Mouse (Mus musculus): Measurements from ENCODE around the gene Sparc. TPM values are rescaled to one million over a fixed set of nuclear protein-coding genes. Genes with fewer than 3 reads are reported as not detected.
"Not testable (repeated sequence)": the region's sequence is repeated elsewhere in the genome, so short reads cannot be mapped to it uniquely, and the experiment has no call there.

Gene Sparc
- total RNA-seq, 2 experiments from 2014 or later: 2,122 to 2,491 TPM

DNA sequence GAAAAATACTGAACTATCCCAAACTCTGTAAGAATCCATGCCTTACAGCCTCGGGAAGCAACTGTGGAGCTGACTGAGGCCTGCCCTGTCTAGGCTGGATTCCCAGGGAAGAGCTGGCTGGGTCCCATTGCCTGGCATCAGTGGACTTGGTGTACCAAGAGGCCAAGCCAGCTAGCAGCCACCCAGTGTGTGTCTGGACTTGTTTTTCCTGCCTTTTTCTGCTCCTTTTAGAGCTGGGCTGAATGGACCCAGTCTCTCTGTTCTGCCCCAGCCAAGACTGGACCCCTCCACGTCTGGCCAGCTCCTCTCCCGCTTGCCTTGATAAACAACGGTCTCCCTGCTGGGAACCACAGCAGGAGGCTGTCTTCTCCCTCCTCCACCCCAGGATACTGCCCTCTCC, 15.0 kb upstream of the Sparc start:
- no peak for DNase-seq

DNA sequence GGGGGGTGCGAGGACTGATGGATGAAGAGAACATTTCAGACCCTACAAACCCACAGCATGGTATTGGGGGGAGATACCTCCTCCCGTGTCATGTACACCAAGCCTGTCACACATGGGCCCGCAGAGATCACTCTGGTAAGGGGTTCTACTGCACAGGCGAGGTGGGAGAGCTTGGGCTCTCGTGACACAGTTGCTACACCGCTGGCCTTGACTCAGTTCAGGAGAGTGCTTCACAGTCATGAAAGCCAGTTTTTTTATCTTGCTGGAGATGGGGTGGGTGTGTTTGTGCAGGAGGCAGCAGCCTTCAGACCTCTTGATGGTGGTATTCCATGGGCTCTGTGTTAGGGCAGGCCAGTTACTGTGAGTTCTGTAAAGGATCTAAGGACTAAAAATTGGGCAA, 13.1 kb upstream of the Sparc start:
- DNase-seq: no peak

DNA sequence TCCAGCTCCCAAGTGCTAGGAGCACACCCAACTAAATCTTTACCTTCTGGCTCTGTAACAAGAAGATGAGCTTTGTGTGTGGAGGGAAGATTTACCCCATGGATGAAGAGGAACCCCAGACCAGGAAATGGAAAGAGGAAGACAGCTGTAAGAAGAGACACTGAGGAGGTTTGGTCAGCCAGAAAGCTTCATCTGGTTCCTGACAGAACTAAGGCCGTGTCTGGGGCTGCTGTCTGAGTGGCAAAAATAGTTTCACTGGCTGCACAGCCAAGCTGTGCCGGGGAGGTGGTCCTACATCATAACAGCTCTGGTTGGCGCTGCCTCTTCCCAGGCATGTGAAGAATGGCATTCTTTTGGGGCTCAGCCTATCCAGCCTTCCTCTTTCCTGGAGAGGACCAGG, 10.0 kb upstream of the Sparc start:
- no peak for DNase-seq

DNA sequence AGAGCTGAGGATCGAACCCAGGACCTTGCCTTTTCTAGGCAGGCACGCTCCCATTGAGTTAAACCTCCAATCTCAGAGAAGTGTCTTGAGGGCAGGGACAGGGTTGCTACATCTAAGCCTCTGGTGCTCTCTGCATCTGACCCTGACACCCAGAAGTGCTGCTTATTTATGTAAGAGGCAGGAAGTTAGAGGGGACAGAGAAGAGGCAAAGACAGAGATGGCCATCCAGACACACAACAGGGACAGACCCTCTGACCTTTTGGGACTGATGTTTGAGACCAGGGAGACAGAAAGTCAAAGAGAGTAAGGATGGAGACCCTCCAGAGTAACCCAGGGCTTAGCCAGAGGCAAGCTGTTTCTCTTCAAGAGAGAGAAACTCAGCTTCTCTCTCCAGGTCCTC, 7.0 kb upstream of the Sparc start:
- no peak for DNase-seq

DNA sequence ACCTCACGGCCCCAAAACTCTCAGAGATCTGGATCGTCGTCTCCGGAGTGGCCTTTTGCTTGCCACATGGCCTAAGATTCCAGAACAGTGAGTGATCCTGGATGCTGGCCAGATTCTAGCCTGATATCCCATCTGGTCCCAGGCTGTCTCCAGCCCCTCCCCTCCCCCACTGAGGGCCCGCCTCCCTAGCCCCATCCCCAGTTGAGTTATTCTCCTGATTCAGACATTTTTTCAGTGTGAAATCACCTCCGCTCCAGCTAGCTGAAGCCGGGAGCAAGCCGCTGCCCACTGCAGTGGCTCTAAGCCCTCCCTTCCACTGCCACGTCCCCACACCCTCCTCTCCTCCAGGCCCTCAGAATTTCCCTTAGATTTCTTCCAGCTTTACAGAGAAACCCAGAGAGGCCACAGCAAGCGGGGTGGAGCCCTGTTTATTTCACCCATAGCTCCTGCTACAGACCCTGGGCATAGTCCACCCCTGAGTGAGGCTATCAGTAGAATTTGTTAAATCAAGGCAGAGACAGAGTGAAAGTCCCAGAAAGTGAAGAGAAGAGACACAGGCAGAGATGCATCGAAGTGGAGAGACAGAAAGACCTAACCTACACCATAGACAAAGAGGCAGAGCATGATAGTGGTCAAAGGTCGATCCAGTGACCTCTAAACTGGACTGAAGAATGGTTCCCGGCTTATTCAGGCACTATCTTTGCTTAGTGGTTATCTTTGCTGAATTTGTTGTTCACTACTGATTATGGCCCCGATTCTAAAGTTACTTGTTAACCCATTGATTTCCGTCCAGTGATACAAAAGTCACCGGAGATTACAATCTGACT, 5.4 kb upstream of the Sparc start:
- peak; percentile 95 for DNase-seq

DNA sequence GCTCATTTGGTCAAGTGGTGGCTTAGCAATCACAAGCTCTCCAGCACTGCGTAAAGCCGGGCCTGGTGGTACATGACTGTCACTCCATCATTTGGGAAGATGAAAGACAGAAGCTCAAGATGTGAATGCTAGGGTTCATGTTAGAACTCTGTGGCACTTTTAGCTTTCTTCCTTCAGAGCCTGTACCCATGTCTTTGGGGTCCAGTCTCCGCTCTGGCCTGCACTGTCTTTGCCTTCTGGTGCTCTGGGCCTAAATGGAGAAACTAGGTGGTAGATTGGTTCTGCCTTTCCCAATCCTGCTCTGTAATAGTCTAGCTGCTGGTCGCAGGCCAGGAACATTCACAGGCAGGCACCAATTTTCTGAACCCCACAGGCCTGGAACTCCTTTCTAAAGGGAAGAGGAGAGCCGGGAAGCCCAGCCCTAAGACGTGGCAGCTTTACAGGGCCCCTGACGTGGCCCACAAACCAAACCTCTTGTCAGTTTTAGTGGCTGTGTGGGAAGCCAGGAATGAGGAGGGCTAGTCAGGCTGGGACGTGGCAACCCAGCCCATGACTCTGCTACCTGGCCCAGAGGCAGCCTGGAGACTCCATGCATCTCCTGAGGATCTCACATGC, 1.9 kb upstream of the Sparc start:
- DNase-seq: no peak

DNA sequence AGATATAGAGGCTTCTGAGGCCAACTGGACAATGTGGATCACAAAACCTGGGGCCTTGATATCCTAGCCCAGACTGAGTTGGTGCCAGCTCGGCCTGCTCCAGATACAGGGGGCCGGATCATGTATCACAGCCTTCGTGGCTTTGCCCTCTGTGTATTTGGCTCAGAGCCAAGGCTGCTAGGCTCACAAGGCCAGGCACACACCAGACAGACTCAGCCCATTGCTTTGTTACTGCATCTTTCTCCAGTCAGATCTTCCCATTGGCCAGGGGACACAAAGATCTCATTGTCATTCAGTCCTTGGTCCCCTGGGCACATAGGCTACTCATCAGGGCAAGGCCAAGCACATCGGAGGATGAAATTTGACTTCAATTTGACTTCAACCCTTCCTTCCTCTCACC, 773 bp upstream of the Sparc start:
- peak; percentile 84 for DNase-seq

DNA sequence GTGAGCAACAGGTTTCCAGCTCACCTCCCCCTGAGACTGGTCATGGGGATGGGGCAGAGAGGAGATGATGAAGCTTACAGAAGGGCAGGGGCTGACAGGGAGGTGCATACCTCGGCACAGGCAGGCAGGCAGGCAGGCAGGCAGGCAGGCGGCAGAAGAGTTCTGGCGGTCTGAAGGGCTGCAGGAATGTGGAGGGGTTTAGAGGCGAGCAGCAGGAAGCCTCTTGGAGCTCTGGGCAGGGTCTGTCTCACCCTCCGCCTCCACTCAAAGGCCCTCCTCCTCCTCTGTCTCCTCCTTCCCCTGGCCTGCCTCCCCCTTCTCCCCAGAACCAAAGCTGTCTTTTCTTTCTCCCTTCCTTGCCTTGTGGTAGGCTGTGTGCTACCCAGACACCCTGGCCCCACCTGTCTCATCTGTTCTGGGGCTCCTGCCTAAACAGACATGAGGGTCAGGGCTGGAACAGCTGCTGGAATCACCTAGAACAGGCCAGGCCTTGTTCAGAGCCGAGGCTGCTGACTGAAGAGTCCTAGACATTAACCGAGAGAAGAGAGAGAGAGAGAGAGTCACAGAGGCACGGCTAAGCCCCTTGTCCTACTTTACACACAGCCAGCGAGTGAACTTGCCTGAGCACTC, 3.2 kb downstream of the Sparc start:
- DNase-seq: peak; percentile 89

DNA sequence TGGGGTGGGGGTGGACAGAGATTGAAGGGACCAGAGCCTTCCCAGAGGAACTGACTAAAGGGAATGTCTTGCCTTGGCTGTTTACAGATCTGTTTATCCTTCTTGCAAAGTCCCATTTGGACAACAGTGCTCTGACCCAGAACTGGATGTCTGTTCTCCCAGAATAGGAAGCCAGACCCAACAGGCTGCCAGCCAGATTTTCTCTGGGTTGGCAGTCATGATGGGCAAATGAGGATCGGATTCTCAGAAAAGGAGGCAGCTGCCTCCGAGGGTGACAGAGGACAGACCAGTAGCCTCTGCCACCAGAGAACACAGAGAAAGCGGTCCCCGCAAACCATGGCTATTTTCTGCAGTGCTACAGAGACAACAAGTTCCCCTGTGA, 3.7 kb downstream of the Sparc start:
- peak; percentile 72 for DNase-seq

DNA sequence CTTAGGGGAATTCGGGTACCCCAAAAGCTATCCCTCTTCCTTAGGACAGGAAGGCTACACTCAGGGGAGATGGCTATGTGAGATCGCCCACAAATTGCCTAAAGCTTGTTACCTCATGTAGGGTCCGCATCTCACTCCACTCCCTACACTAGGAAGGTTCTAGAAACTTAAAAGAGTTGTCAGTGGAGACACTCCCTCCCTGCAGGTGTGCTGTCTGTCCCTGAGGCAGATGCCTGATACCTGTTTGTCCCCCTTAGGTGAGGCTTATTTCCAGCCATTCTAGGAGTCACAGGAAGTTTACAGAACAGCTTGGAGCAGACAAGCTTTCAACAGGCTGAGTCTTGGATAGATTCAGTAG, 4.3 kb downstream of the Sparc start:
- DNase-seq: no peak

DNA sequence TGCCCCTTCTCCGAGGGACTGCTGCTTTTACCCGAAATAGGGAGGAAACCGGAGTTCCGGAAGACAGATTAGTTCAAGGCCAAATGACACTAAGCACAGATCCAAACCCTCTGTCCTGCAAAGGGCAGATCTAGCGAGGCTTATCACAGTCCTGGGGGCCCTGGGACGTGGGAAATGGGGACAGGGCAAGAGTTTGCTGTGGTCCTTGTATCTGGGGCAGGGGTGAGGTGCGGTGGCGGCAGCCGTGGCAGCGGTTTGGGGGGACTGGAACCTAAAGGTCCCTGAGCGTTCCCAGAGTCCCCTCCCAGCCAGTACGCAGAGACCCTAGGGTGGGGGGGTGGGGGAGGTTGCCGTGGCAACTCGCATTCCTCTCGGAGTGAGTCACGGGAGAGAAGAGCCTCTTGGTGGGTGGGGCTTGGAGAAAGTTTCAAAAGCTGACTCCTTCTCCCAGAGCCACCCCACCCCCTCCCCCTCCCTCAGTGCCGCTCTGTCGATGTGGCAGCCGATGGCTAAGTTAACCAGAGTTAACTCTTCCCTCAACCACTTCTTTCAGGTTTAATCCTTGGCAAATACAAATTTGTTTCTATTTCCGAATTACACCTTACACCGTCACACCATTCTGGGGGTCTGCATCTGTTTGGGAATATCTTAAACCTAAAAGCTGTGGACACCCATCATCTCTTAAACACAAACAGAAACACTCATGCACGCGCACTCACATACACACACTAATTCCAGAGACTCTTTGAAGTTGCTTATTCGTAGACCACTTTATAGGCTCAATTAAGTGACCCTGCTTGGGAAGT, 4.9 kb downstream of the Sparc start:
- peak; percentile 77 for DNase-seq

DNA sequence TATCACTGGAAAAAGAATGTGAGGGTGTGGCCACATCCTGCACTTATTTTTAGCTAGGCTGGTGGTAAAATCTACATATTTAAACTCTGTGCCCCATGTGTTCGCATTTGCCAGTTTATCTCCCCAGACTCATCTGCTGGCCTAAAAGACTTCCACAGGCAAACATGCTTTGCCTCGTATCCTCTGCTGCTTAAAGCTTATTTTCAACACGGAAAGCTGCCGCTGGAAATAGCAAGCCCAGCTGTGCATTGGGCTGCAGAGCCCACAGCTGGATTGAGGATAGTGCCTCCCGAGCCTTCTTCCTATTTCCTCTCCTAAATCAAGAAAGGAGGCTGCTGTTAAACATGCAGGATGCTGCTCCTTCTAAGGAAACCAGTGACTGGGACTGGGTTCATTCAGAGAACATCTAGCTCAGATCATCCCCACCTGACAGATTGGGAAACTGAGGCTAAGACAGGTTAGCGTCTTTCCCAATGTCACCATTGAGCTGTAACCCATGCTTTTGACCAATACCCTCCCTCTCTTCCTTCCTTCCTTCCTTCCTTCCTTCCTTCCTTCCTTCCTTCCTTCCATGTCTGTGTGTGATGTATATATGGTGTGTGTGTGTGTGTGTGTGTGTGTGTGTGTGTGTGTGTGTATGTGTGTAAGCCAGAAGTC, 6.2 kb downstream of the Sparc start:
- DNase-seq: no peak

DNA sequence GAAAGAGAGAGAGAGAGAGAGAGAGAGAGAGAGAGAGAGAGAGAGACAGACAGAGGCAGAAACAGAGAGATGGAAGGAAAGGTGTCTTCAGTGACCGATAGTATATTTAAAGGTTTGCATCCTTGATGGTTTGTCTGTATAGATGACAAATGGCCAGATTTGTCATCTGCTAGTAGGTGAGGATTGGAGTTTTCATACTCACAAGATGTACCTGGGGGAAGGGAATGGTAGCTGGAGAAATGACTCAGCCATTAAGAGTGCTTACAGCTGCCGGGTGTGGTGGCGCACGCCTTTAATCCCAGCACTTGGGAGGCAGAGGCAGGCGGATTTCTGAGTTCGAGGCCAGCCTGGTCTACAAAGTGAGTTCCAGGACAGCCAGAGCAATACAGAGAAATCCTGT, 7.3 kb downstream of the Sparc start:
- not testable (repeated sequence) for DNase-seq

DNA sequence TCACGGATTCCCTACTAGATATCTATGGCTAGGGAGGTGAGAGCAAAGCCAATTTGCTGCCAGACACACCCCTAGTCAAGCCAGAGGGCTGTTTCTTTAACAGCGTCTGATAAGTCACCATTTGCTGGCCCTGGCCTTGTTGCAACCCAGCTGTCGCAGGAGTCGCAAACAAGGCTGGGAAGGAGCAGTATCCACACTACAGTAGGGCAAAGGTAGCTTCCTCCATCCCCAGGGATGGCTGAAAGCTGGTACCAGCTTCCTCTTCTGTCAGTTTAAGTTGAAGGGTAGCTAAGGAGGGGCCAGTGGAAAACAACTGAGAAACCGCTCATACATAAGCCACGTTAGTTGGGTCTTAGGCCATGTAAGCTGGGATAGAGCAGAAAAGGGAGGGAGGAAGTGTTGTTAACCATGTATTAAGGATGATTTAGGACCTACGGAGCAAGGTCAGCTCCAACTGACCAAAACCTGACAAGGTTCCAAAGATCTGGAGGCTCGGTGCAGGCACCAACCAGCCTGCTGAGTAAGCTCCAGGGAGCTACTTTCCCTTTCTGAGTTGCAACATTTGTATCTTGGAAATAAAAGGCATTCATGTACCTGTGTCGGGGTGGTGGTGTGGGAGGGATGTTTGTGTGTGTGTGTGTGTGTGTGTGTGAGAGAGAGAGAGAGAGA, 7.8 kb downstream of the Sparc start:
- peak; percentile 77 for DNase-seq

DNA sequence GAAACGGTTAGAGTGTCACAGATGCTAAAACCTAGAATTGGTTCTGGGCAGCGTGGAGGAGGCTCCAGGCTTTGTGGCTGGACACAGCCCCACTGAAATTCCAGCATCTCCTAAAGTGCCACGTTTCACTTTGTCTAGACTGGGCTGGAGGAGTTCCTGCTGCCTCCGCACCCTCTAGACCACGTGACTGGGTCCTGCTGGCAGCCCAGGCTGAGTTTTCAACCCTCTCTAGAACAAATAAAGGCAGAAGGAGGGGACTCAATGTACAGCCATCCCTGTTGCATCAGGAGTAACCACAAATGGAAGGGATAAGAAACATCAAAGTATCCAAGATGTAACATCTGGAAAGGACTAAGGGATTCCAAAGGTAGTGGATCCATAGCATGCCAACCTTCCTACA, 8.7 kb downstream of the Sparc start:
- no peak for DNase-seq

DNA sequence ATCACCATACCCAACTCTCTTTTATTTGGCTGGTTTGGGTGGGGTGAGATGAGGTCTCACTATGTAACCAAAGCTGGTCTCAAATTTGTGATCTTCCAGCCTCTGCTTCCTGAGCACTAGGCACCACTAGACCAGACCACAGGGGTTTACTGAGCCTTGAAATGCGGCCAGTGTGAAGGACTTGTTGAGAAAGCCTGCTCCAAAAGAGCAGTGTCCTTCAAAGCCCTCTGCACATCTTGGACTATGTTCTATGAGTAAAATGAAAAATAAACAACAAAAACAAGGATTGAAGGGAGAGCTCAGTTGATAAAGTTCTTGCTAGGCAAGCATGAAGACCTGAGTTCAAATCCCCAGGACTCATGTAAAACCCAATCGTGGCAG, 9.6 kb downstream of the Sparc start:
- DNase-seq: no peak

DNA sequence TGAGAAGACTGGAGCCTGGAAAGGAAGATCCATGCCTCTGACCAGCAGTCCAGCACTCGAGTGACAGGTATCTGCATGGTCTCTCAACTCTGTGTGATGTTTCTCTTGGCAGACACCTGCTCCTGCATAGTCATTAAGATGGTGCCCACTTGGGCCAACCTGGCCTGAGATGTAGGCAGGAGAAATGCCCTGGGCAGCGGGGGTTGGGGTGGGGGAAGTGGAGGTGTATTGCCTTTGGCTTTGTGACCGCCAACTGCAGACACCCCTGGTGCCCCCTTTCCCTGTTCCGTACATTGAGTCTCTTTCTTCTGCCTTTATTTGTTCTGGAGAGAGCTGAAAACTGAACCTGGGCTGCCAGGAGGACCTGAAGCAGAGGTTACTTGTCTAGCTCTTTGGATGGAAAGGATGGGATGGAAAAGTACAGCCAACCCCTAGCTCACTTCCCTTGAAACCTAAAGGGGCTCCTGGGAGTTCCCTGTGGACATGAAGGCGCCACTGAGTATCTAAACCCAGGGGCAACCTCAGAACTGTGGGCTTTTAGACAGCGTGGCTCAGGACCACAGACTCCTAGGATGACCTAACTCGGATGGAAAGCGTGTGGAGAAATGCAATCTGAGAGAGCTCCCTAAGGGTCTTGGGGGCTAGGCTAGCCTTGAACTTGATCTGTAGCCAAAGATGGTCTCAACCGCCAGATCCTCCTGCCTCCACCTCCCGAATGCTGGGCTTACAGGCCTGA, 10.1 kb downstream of the Sparc start:
- DNase-seq: no peak

DNA sequence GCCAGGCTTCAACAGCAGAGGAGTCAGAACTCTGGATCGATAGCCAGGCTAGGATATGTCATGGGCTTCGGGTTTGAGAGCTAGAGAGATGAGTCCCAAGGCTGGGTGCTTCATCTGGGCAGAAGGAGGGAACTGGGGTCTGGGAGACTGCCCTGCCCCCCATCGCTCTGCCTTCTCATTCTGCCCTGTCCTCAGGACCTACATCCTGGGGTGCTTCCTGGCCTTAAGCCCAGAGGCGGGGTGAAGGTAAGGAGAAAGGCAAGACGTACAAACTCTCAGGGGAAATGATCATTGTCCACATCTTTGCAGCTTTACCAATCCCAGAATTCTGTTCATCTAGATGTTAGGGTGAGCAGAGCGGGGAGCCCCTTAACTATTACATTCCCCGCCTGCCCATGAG, 10.9 kb downstream of the Sparc start:
- DNase-seq: no peak

DNA sequence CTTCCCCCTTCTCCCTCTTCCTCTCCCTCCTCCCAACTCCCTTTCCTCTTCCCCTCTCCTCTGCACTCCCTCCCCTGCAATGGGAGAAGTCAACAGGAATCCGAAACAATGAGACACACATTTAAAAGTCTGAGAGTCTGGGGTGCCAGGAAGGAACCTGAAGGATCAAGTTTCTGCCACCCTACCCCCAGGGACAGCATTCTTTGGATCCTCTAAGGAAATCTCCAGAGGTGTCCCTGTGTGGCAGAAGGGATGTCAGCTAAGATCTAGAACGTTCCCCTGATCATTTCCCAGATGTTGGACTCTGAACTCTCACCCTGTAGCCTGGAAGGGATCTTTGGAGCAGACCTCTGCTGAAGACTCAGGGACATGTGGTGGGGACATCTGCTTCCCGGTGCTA, 12.5 kb downstream of the Sparc start:
- DNase-seq: no peak

DNA sequence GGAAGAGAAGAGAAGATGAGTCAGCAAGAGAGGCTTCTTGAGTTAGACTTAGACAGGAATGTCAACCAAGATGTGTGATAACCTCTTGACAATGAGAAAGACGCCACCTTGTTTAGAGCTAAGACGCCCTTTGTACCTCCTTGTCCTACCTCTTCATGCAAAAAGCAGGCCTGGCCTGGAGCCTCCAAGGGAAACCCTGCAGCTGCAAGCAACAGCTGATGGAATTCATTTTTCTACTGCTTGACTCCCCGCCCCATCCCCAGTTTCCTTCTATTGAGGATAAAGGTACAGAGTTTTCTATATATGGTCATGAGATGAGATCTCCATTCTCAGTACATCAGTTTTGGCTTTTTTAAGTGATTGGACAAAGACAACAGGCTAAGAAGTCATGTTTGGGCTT, 13.0 kb downstream of the Sparc start:
- DNase-seq: no peak

DNA sequence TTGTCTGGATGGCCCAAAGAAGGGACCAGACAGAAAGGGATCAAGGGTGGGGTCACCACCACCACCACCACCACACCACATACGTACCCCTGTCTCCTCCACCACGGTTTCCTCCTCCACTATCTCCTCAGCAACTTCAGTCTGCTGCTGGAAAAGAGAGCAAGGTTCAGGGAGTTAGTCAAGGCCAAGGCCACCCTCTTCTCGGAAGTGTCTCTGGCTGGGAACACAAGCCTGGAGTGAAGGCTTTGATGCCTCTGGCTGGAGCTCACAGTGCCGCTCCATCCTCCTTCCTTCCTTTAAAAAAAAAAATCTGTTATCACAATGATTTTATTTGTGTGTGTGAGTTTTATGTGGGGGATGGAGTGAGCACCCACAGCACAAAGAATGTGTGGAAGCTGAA, 15.8 kb downstream of the Sparc start:
- DNase-seq: peak; percentile 60

Measured in adrenal gland, postnatal 10 days (tissue).